Mouse (Mus musculus): ENCODE data around the gene Gak.

- TF ChIP-seq CTCF (IDR thresholded peaks at IDR 0.05; ENCODE audit: extremely low read depth, insufficient read depth, low read length) (no peak), POLR2A (IDR thresholded peaks at IDR 0.05; ENCODE audit: extremely low read depth, insufficient read depth, low read length) (no peak)
These were observed 47.4 kb upstream of the Gak start for GRCm38 (mm10) chr5:108676772-108677498.
